Mouse (Mus musculus): ENCODE measurements at regions not wholly inside any gene's neighbourhood (a gene's known extent, or its start where the extent isn't known, plus 50 kb on each side); places are given as distances from the start of the nearest gene placed in this dataset.

GRCm38 (mm10) chr17:83935969-83936368 is 88.2 kb upstream of the Haao start:
- DNase-seq (ENCODE audit: low spot score in 2 of 2) = no peak

- no peak for DNase-seq (ENCODE audit: low spot score in 2 of 2)
Measured at GRCm38 (mm10) chr17:83935232-83935631, 87.5 kb upstream of the Haao start.

- peak in 1 of 2 experiments; percentile 23 for DNase-seq (ENCODE audit: low spot score in 2 of 2)
Measured at GRCm38 (mm10) chr17:83933743-83934142, 86.0 kb upstream of the Haao start.

GRCm38 (mm10) chr17:83930401-83930800 is 82.6 kb upstream of the Haao start:
- DNase-seq (ENCODE audit: low spot score in 2 of 2) = no peak

- no peak for DNase-seq (ENCODE audit: low spot score in 2 of 2)
Measured at GRCm38 (mm10) chr17:83927749-83928387, 80.1 kb upstream of the Haao start.

GRCm38 (mm10) chr17:83924259-83924922 is 76.6 kb upstream of the Haao start:
- DNase-seq (ENCODE audit: low spot score in 2 of 2) = no peak

- no peak for DNase-seq (ENCODE audit: low spot score in 2 of 2)
Measured at GRCm38 (mm10) chr17:83920894-83921293, 73.1 kb upstream of the Haao start.

- DNase-seq (ENCODE audit: low spot score in 2 of 2) = no peak
Measured at GRCm38 (mm10) chr17:83920225-83920624, 72.5 kb upstream of the Haao start.

GRCm38 (mm10) chr17:83918413-83919139 is 70.8 kb upstream of the Haao start:
- no peak for DNase-seq (ENCODE audit: low spot score in 2 of 2)

GRCm38 (mm10) chr17:83917781-83918180 is 70.0 kb upstream of the Haao start:
- DNase-seq (ENCODE audit: low spot score in 2 of 2) = no peak

- DNase-seq (ENCODE audit: low spot score in 2 of 2) = no peak
Measured at GRCm38 (mm10) chr17:83916684-83917166, 69.0 kb upstream of the Haao start.

GRCm38 (mm10) chr17:83915034-83915433 is 67.3 kb upstream of the Haao start:
- DNase-seq (ENCODE audit: low spot score in 2 of 2) = no peak

- no peak for DNase-seq (ENCODE audit: low spot score in 2 of 2)
Measured at GRCm38 (mm10) chr17:83914603-83915002, 66.8 kb upstream of the Haao start.

GRCm38 (mm10) chr17:83913711-83914415 is 66.1 kb upstream of the Haao start:
- no peak for DNase-seq (ENCODE audit: low spot score in 2 of 2)

- no peak for DNase-seq (ENCODE audit: low spot score in 2 of 2)
Measured at GRCm38 (mm10) chr17:83912421-83912820, 64.7 kb upstream of the Haao start.

GRCm38 (mm10) chr17:83908811-83909210 is 61.0 kb upstream of the Haao start:
- DNase-seq (ENCODE audit: low spot score in 2 of 2) = no peak

- no peak for DNase-seq (ENCODE audit: low spot score in 2 of 2)
Measured at GRCm38 (mm10) chr17:83907538-83907937, 59.8 kb upstream of the Haao start.

GRCm38 (mm10) chr17:83906751-83907537 is 59.2 kb upstream of the Haao start:
- no peak for DNase-seq (ENCODE audit: low spot score in 2 of 2)

GRCm38 (mm10) chr17:83903467-83903866 is 55.7 kb upstream of the Haao start:
- peak; percentile 63 to 68 for DNase-seq (ENCODE audit: low spot score in 2 of 2)

- DNase-seq (ENCODE audit: low spot score in 2 of 2) = no peak
Measured at GRCm38 (mm10) chr17:83902523-83902922, 54.8 kb upstream of the Haao start.

GRCm38 (mm10) chr17:83902091-83902490 is 54.3 kb upstream of the Haao start:
- DNase-seq (ENCODE audit: low spot score in 2 of 2) = no peak
